Mouse (Mus musculus) myocyte (in vitro differentiated cells): ENCODE measurements around the gene Rab10.

ENCODE experiments used
- E2F4 ChIP-seq: IDR thresholded peaks from one replicate; pipeline ENCODE4 v1.6.1; 2011; ENCODE audit warnings: mild to moderate bottlenecking, control low read depth, moderate library complexity; ENCODE audit not compliant: insufficient read depth
- POLR2A ChIP-seq: IDR thresholded peaks from one replicate; pipeline ENCODE4 v1.6.1; 2011; ENCODE audit warnings: low read depth, mild to moderate bottlenecking, control low read depth, moderate library complexity; ENCODE audit not compliant: insufficient read length

- TF ChIP-seq POLR2A (peak; percentile 72), E2F4 (no peak)
Observed at GRCm38 (mm10) chr12:3235646-3236161, 74.1 kb downstream of the Rab10 start.
